Mouse (Mus musculus) kidney, embryonic 16.5 days (tissue): ENCODE measurements around the gene Map10. TPM values are rescaled to one million over a fixed set of nuclear protein-coding genes. Genes with fewer than 3 reads are reported as not detected.

Experiments used
- ATAC-seq: fragments of 200-750 bp; cut with Nextera tagmentation; 2 replicates; pipeline ENCODE4 v1.8.0; 2017; ENCODE audit warnings: moderate TSS enrichment; ENCODE audit not compliant: low FRiP score, low TSS enrichment
- H3K27ac ChIP-seq: fragments of 300-500 bp; sonication (generic); 2 replicates; pipeline ENCODE4 v1.5.1; 2014; ENCODE audit warnings: low read length
- H3K27me3 ChIP-seq: fragments of 300-500 bp; sonication (generic); 2 replicates; pipeline ENCODE4 v1.6.1; 2014; ENCODE audit warnings: low read length, control low read depth, mixed read lengths; ENCODE audit not compliant: insufficient read depth
- H3K36me3 ChIP-seq: fragments of 300-500 bp; sonication (generic); 2 replicates; pipeline ENCODE4 v1.6.1; 2014; ENCODE audit warnings: low read length, control low read depth, mixed read lengths; ENCODE audit not compliant: insufficient read depth
- H3K4me1 ChIP-seq: fragments of 300-500 bp; sonication (generic); 2 replicates; pipeline ENCODE4 v1.6.1; 2014; ENCODE audit warnings: low read length, control low read depth, mixed read lengths; ENCODE audit not compliant: insufficient read depth
- H3K4me2 ChIP-seq: fragments of 300-500 bp; sonication (generic); replicated peaks from 2 replicates; pipeline ENCODE4 v1.6.1; 2014; ENCODE audit warnings: low read depth, low read length
- H3K4me3 ChIP-seq: fragments of 300-500 bp; sonication (generic); 2 replicates; pipeline ENCODE4 v1.5.1; 2014; ENCODE audit warnings: mild to moderate bottlenecking, low read length
- H3K9ac ChIP-seq: fragments of 300-500 bp; sonication (generic); replicated peaks from 2 replicates; pipeline ENCODE4 v1.6.1; 2014; ENCODE audit warnings: low read length
- H3K9me3 ChIP-seq: fragments of 300-500 bp; sonication (generic); 2 replicates; pipeline ENCODE4 v1.6.1; 2016; ENCODE audit warnings: low read length, control low read depth
- WGBS: fragments of 180-500 bp; shearing (Covaris S2); extraction: QIAGEN DNeasy Blood & Tissue Kit; methylation state at CpG from one replicate; pipeline ENCODE4 v1.1.7; 2014; 5-methylcytosine and 5-hydroxymethylcytosine counted together
- polyA plus RNA-seq: library from polyadenylated mRNA; unstranded; fragments of >200 nt; fragmentation: Nextera tagmentation; extraction: Ambion mirVana; gene quantifications from 2 replicates; pipeline ENCODE4 v1.2.1, GENCODE M21; 2015

The Map10 gene
- polyA plus RNA-seq, 1 experiment from 2014 or later = 7.3 TPM

- Histone ChIP-seq H3K27me3 (no peaks in the 10 kb centered on the region), H3K9me3 (no peaks in the 10 kb centered on the region), H3K9ac (no peak overlapping the region), H3K4me1 (no peaks in the 10 kb centered on the region), H3K36me3 (no peaks in the 10 kb centered on the region), H3K4me2 (no peak overlapping the region), H3K27ac (no peak overlapping the region), H3K4me3 (no peak overlapping the region)
- no peak for ATAC-seq
- 72% methylated on average over 10 of the region's 10 CpGs for WGBS
Measured at GRCm38 (mm10) chr8:125645757-125646478, 23.7 kb upstream of the Map10 start.

- ATAC-seq = no peak
- Histone ChIP-seq H3K27me3 (no peaks in the 10 kb centered on the region), H3K9me3 (no peaks in the 10 kb centered on the region), H3K36me3 (no peaks in the 10 kb centered on the region), H3K4me1 (peaks cover 3% of the 10 kb centered on the region; the same call in 1 of the 2 replicates), H3K9ac (no peak overlapping the region), H3K4me2 (no peak overlapping the region), H3K27ac (no peak overlapping the region), H3K4me3 (no peak overlapping the region)
- WGBS = 76% methylated on average over 4 of the region's 4 CpGs
Measured at GRCm38 (mm10) chr8:125649447-125649846, 20.2 kb upstream of the Map10 start.

- H3K9me3 ChIP-seq = no peaks in the 10 kb centered on the region
- H3K4me3 ChIP-seq = no peak overlapping the region
- no peak for ATAC-seq
- H3K27ac ChIP-seq = no peak overlapping the region
- H3K4me1 ChIP-seq = peaks cover 3% of the 10 kb centered on the region; the same call in 1 of the 2 replicates
- no peaks in the 10 kb centered on the region for H3K36me3 ChIP-seq
- H3K9ac ChIP-seq = no peak overlapping the region
- no peak overlapping the region for H3K4me2 ChIP-seq
- H3K27me3 ChIP-seq = no peaks in the 10 kb centered on the region
- 55% methylated on average over 2 of the region's 2 CpGs for WGBS
Measured at GRCm38 (mm10) chr8:125654821-125655220, 14.8 kb upstream of the Map10 start.

GRCm38 (mm10) chr8:125658508-125658907, 11.1 kb upstream of the Map10 start:
- no peaks in the 10 kb centered on the region for H3K27me3 ChIP-seq
- H3K4me2 ChIP-seq = no peak overlapping the region
- no peaks in the 10 kb centered on the region for H3K36me3 ChIP-seq
- ATAC-seq = no peak
- 83% methylated on average over 5 of the region's 5 CpGs for WGBS
- H3K4me3 ChIP-seq = no peak overlapping the region
- H3K9me3 ChIP-seq = no peaks in the 10 kb centered on the region
- H3K4me1 ChIP-seq = no peaks in the 10 kb centered on the region
- H3K9ac ChIP-seq = no peak overlapping the region
- no peak overlapping the region for H3K27ac ChIP-seq

GRCm38 (mm10) chr8:125658926-125659325, 10.7 kb upstream of the Map10 start:
- 82% methylated on average over 4 of the region's 4 CpGs for WGBS

GRCm38 (mm10) chr8:125660397-125660796, 9.2 kb upstream of the Map10 start:
- no peak for ATAC-seq
- H3K27me3 ChIP-seq = no peaks in the 10 kb centered on the region

More at GRCm38 (mm10) chr8:125658926-125659325, 10.7 kb upstream of the Map10 start:
- no peaks in the 10 kb centered on the region for H3K4me1 ChIP-seq
- H3K9me3 ChIP-seq = no peaks in the 10 kb centered on the region
- no peak overlapping the region for H3K4me2 ChIP-seq
- no peaks in the 10 kb centered on the region for H3K27me3 ChIP-seq
- H3K4me3 ChIP-seq = no peak overlapping the region
- no peak overlapping the region for H3K9ac ChIP-seq
- no peak overlapping the region for H3K27ac ChIP-seq
- no peaks in the 10 kb centered on the region for H3K36me3 ChIP-seq
- no peak for ATAC-seq

GRCm38 (mm10) chr8:125661958-125662668, 7.5 kb upstream of the Map10 start:
- WGBS = 78% methylated on average over 12 of the region's 13 CpGs
- no peak for ATAC-seq
- Histone ChIP-seq H3K27me3 (peaks cover 2% of the 10 kb centered on the region; the same call in 1 of the 2 replicates), H3K4me3 (no peak overlapping the region), H3K4me1 (peaks cover 3% of the 10 kb centered on the region; the same call in 1 of the 2 replicates), H3K4me2 (no peak overlapping the region), H3K9me3 (no peaks in the 10 kb centered on the region), H3K9ac (no peak overlapping the region), H3K27ac (no peak overlapping the region), H3K36me3 (no peaks in the 10 kb centered on the region)

More at GRCm38 (mm10) chr8:125660397-125660796, 9.2 kb upstream of the Map10 start:
- H3K9me3 ChIP-seq = no peaks in the 10 kb centered on the region
- no peaks in the 10 kb centered on the region for H3K4me1 ChIP-seq
- no peaks in the 10 kb centered on the region for H3K36me3 ChIP-seq
- H3K4me2 ChIP-seq = no peak overlapping the region
- H3K9ac ChIP-seq = no peak overlapping the region
- 71% methylated on average over 6 of the region's 6 CpGs for WGBS
- H3K27ac ChIP-seq = no peak overlapping the region
- H3K4me3 ChIP-seq = no peak overlapping the region

GRCm38 (mm10) chr8:125662669-125663048, 7.0 kb upstream of the Map10 start:
- WGBS = 67% methylated on average over 6 of the region's 6 CpGs
- Histone ChIP-seq H3K4me2 (no peak overlapping the region), H3K36me3 (no peaks in the 10 kb centered on the region), H3K4me3 (no peak overlapping the region), H3K9ac (no peak overlapping the region), H3K27ac (no peak overlapping the region), H3K27me3 (peaks cover 2% of the 10 kb centered on the region; the same call in 1 of the 2 replicates), H3K4me1 (peaks cover 3% of the 10 kb centered on the region; the same call in 1 of the 2 replicates), H3K9me3 (no peaks in the 10 kb centered on the region)
- no peak for ATAC-seq

GRCm38 (mm10) chr8:125665183-125665875, 4.3 kb upstream of the Map10 start:
- no peaks in the 10 kb centered on the region for H3K36me3 ChIP-seq
- no peak for ATAC-seq
- peaks cover 2% of the 10 kb centered on the region; the same call in 1 of the 2 replicates for H3K27me3 ChIP-seq
- no peak overlapping the region for H3K4me2 ChIP-seq
- WGBS = 69% methylated on average over 8 of the region's 8 CpGs
- peaks cover 7% of the 10 kb centered on the region; the same call in 1 of the 2 replicates for H3K4me1 ChIP-seq
- no peak overlapping the region for H3K27ac ChIP-seq
- H3K9ac ChIP-seq = no peak overlapping the region
- peaks cover 11% of the 10 kb centered on the region; the same call in 1 of the 2 replicates for H3K9me3 ChIP-seq
- H3K4me3 ChIP-seq = no peak overlapping the region
